Mouse (Mus musculus): ENCODE results near the gene Rag1. TPM values are rescaled to one million over a fixed set of nuclear protein-coding genes. Genes with fewer than 3 reads are reported as not detected.

Rag1 gene
- polyA plus RNA-seq, 1 experiment from 2014 or later, result not detected

DNA sequence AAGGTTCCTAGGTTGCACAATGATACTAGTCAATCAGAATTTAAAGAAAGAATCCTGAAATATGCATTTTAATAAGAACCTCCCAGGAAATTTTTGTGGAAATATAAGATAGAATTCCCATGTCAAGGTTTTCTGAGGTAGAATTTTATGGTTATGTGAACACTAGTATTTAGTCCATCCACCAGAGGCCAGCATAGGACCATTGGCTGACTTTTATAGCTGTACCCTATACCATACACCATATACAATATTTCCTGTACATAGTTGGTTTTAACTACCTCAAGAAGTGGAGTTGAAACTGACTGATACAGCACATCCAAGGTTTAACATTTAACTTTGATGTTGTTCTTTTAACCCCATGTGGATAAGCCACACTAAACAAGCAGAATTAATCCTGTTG, 52.1 kb downstream of the Rag1 start:
- Histone ChIP-seq H3K4me3 (no peak overlapping the region), H3K4me1 (peaks cover 55% of the 10 kb centered on the region), H3K27me3 (ENCODE audit: poor library complexity, severe bottlenecking) (no peaks in the 10 kb centered on the region), H3K36me3 (replicated peaks) (no peaks in the 10 kb centered on the region), H3K9me3 (no peaks in the 10 kb centered on the region), H3K27ac (no peak overlapping the region)
- DNase-seq (ENCODE audit: extremely low spot score, low spot score), result no peak

DNA sequence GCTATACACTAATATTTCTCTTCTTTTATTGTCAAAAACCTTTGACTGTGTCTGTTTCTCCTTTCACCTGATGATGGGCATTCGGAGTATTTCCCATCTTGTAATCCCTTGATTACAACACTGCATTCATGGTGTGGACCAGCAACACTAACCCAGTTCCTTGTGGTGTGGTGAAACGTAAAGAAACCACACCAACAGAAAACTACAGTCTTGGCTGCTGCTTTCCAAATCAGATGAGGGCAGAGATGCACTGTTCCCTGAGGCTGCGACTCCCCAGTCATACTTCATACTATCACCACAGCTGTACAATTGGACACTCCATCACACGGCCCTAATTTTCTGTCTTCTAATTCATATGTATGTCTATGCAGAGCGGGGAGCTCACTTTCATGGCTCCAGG, 54.6 kb downstream of the Rag1 start:
- no peak overlapping the region for H3K27ac ChIP-seq
- H3K27me3 ChIP-seq (ENCODE audit: poor library complexity, severe bottlenecking), result no peaks in the 10 kb centered on the region
- peaks cover 54% of the 10 kb centered on the region for H3K4me1 ChIP-seq
- no peaks in the 10 kb centered on the region for H3K9me3 ChIP-seq
- 88% methylated on average over 5 of the region's 5 CpGs for WGBS
- DNase-seq (ENCODE audit: extremely low spot score, low spot score), result no peak
- no peaks in the 10 kb centered on the region for H3K36me3 ChIP-seq (replicated peaks)
- no peak overlapping the region for H3K4me3 ChIP-seq

DNA sequence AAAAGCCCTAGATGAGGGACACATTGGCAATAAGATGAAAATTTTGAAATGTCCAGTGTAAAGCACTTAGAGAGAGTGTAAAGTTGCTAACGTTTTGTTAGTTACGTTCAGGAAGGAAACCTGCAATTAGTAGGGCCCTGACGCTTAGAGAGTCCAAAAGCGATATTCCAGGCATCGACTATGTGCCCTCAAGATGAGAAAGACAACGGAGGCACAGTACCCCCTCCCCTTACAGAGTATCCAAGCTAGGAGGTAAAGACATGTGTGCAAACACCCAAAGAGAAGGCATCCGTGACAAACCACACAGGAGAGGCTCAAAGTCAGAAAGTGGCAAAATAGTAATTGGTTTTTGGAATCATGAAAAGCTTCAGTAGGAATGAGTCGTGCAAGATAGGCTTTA, 56.4 kb downstream of the Rag1 start:
- Histone ChIP-seq H3K9me3 (no peaks in the 10 kb centered on the region; the same call in 1 of the 2 replicates), H3K27ac (peak overlapping the region; percentile 83), H3K27me3 (ENCODE audit: poor library complexity, severe bottlenecking) (no peaks in the 10 kb centered on the region), H3K36me3 (replicated peaks) (no peaks in the 10 kb centered on the region), H3K4me1 (peaks cover 41% of the 10 kb centered on the region), H3K4me3 (no peak overlapping the region)
- WGBS, result 43% methylated on average over 8 of the region's 8 CpGs
- DNase-seq (ENCODE audit: extremely low spot score, low spot score), result peak; percentile 35

DNA sequence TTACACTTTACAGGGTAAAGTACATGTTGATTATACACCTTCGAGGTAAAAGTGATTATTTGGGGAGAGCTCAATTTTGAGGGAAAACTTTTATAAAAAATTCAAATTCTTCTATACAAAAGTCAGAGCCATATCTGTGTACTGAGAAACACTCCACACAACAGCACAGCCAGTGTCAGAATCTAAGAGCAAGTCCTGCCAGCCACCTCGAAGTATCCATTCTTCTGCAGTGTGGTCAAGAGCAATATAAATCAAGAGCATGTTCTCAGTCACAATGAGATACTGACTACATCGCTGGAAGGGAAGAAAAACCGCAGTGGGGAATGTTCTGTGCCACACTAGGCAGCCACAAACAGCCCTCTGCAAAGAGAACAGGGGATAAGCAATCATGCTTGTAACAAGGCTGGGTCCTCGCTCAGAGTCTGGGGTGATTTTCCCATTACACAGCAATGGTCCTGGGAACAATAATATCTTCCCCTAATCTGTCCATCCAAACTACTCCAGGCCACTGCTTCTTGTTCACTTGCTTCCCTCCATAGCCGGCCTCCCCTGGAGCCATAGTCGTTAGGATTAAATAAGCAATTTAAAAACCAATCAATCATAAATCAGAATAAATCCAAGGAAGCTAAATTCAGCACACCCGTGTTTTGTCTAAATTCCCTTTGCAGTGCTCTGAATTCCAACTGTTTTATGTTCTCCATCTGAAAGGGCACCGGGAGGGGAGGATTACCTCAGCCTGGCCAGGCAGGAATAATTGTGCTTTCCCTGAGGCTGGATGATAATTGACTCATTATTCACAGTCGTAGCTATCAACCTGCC, 57.1 kb downstream of the Rag1 start:
- Histone ChIP-seq H3K4me3 (no peak overlapping the region), H3K9me3 (no peaks in the 10 kb centered on the region; the same call in 1 of the 2 replicates), H3K27ac (peak overlapping the region; percentile 83), H3K4me1 (peaks cover 41% of the 10 kb centered on the region), H3K27me3 (ENCODE audit: poor library complexity, severe bottlenecking) (no peaks in the 10 kb centered on the region), H3K36me3 (replicated peaks) (no peaks in the 10 kb centered on the region)
- peak; percentile 62 for DNase-seq (ENCODE audit: extremely low spot score, low spot score)
- 24% methylated on average over 10 of the region's 10 CpGs for WGBS

DNA sequence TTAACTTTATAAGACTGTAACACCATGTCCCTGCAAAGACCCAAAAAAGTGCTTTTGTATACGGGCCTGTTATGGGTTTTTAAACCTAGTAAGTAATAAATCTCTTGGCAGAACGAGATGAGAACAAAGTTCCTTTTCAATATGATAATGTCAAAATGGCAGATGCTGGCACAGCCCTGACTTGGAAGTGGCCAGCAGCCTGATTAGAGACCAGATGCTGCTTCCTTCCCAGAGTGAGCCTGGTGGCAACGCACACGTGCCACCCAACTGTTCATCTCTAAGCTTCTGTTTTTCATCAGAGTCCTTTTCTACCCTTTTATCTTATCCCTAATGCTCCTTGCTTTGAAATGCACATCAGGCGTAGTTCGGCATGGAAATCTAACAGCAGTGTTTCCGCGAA, 57.9 kb downstream of the Rag1 start:
- Histone ChIP-seq H3K9me3 (no peaks in the 10 kb centered on the region; the same call in 1 of the 2 replicates), H3K27ac (peak overlapping the region; percentile 83), H3K4me1 (peaks cover 41% of the 10 kb centered on the region), H3K27me3 (ENCODE audit: poor library complexity, severe bottlenecking) (no peaks in the 10 kb centered on the region), H3K36me3 (replicated peaks) (no peaks in the 10 kb centered on the region), H3K4me3 (no peak overlapping the region)
- WGBS, result 62% methylated on average over 8 of the region's 8 CpGs
- DNase-seq (ENCODE audit: extremely low spot score, low spot score), result no peak

Other genes starting within 250 kb of the Rag1 start
- gene Rag2, start 24.8 kb downstream of the Rag1 start, polyA plus RNA-seq (2016; fragmentation: Nextera tagmentation; extraction: Ambion mirVana), result not detected in 2 replicates
- gene B230118H07Rik, start within 50 bp of the Rag1 start, polyA plus RNA-seq (2016; fragmentation: Nextera tagmentation; extraction: Ambion mirVana), result 61.3 and 65.8 TPM in 2 replicates
- 17.9 and 18.5 TPM in 2 replicates for gene Traf6, start 28.9 kb upstream of the Rag1 start, polyA plus RNA-seq (2016; fragmentation: Nextera tagmentation; extraction: Ambion mirVana)
- gene Prr5l, start 233.5 kb upstream of the Rag1 start, polyA plus RNA-seq (2016; fragmentation: Nextera tagmentation; extraction: Ambion mirVana), result 24.4 and 25.4 TPM in 2 replicates
- 59.2 and 62.2 TPM in 2 replicates for gene Commd9, start 236.7 kb upstream of the Rag1 start, polyA plus RNA-seq (2016; fragmentation: Nextera tagmentation; extraction: Ambion mirVana)